26 mouse cellular contexts compared by ENCODE assay signal in genomic region chr10:56425016-56425798, GRCm38 (mm10). TPM values are rescaled to one million over a fixed set of nuclear protein-coding genes. Genes with fewer than 3 reads are reported as not detected.
DNase-seq lines count a peak whose midpoint lies in the region; ATAC-seq and TF ChIP-seq lines count a peak whose summit lies in the region.
"Had no signal": no experiment of that assay in that cellular context is flagged by ENCODE, and none has a peak within 500 bp of the region (broad histone marks: within the 10 kb centered on the region; RNA-seq: fewer than 3 reads in every experiment).

No protein-coding gene starts in this region.

- DNase-seq in midbrain, embryonic 11.5 days (ENCODE audit: low spot score, missing footprints), result peak; percentile 81
- DNase-seq in midbrain, postnatal 0 days (ENCODE audit: low spot score), result no peak
- peak; percentile 15 for DNase-seq in adipocyte (ENCODE audit: low spot score)
- DNase-seq in large intestine, adult 2 months (ENCODE audit: low read depth, low spot score), result peak; percentile 21
- no peak for DNase-seq in thymus, adult 2 months
- DNase-seq in kidney, adult 9 months, result no peak
- no peak for DNase-seq in kidney, adult 2 months
- DNase-seq: adrenal gland, adult 8-10 months; cerebellum, adult 11 months; cerebellum, postnatal 25 days; embryo, embryonic 11 days; gastrocnemius, postnatal 10 days; heart, adult 18-20 months; left cerebral cortex, postnatal 4 days; liver, embryonic 13.5 days; lung, embryonic 14.5 days; spleen, adult 18-20 months had no signal

- H3K9ac ChIP-seq in midbrain, embryonic 11.5 days (ENCODE audit: low read length), result no peak overlapping the region
- no peak overlapping the region for H3K9ac ChIP-seq in midbrain, postnatal 0 days (replicated peaks; ENCODE audit: low read length, poor library complexity, severe bottlenecking)
- H3K9ac ChIP-seq: forebrain, embryonic 12.5 days; heart, embryonic 13.5 days; hindbrain, embryonic 13.5 days; liver, embryonic 13.5 days; lung, embryonic 14.5 days; midbrain, embryonic 13.5 days had no signal

- no peak for ATAC-seq in midbrain, embryonic 11.5 days (ENCODE audit: low FRiP score)
- no peak for ATAC-seq in midbrain, postnatal 0 days (ENCODE audit: low FRiP score)
- ATAC-seq: inflammation-experienced regulatory T-cells, adult 6 months; midbrain, embryonic 13.5 days had no signal

- H3K27me3 ChIP-seq in midbrain, embryonic 11.5 days (ENCODE audit: control insufficient read depth, insufficient read depth, low read length), result no peaks in the 10 kb centered on the region
- H3K27me3 ChIP-seq in midbrain, postnatal 0 days (ENCODE audit: insufficient read depth, low read length), result no peaks in the 10 kb centered on the region
- no peaks in the 10 kb centered on the region for H3K27me3 ChIP-seq in thymus, adult 2 months (ENCODE audit: control insufficient read depth, insufficient read depth, low read length)
- no peaks in the 10 kb centered on the region for H3K27me3 ChIP-seq in kidney, adult 2 months (replicated peaks; ENCODE audit: control insufficient read depth, insufficient read depth, low read length)
- H3K27me3 ChIP-seq: forebrain, embryonic 12.5 days; heart, embryonic 13.5 days; hindbrain, embryonic 13.5 days; liver, embryonic 13.5 days; midbrain, embryonic 13.5 days had no signal

- 81% methylated on average over 15 of the region's 15 CpGs for WGBS in midbrain, embryonic 11.5 days
- WGBS in midbrain, postnatal 0 days, result 84% methylated on average over 15 of the region's 15 CpGs
- WGBS in large intestine, adult 2 months, result 48% methylated on average over 15 of the region's 15 CpGs
- WGBS in thymus, adult 2 months, result 91% methylated on average over 15 of the region's 15 CpGs
- WGBS in kidney, adult 2 months, result 73% methylated on average over 15 of the region's 15 CpGs

- H3K27ac ChIP-seq in midbrain, embryonic 11.5 days (ENCODE audit: low read depth, low read length), result no peak overlapping the region
- no peak overlapping the region for H3K27ac ChIP-seq in midbrain, postnatal 0 days (ENCODE audit: low read depth, low read length)
- H3K27ac ChIP-seq in thymus, adult 2 months (ENCODE audit: control insufficient read depth, insufficient read depth, low read length), result no peak overlapping the region
- no peak overlapping the region for H3K27ac ChIP-seq in kidney, adult 2 months (ENCODE audit: insufficient read depth, low read depth, low read length)
- H3K27ac ChIP-seq: forebrain, embryonic 12.5 days; heart, embryonic 13.5 days; hindbrain, embryonic 13.5 days; kidney, postnatal 0 days; layer of hippocampus, adult 2 months; liver, embryonic 13.5 days; midbrain, embryonic 13.5 days had no signal

- H3K4me1 ChIP-seq in midbrain, embryonic 11.5 days (ENCODE audit: control insufficient read depth, insufficient read depth, low read length), result no peaks in the 10 kb centered on the region
- no peaks in the 10 kb centered on the region for H3K4me1 ChIP-seq in midbrain, postnatal 0 days (ENCODE audit: insufficient read depth, low read length)
- no peaks in the 10 kb centered on the region for H3K4me1 ChIP-seq in thymus, adult 2 months (replicated peaks; ENCODE audit: control insufficient read depth, insufficient read depth, low read length)
- H3K4me1 ChIP-seq in kidney, adult 2 months (ENCODE audit: control insufficient read depth, insufficient read depth, low read length), result no peaks in the 10 kb centered on the region
- H3K4me1 ChIP-seq: forebrain, embryonic 12.5 days; hindbrain, embryonic 13.5 days; liver, embryonic 13.5 days; midbrain, embryonic 13.5 days had no signal

- no peak for TF ChIP-seq CTCF in midbrain, postnatal 0 days (IDR thresholded peaks at IDR 0.05)
- TF ChIP-seq CTCF in thymus, adult 2 months (IDR thresholded peaks at IDR 0.05; ENCODE audit: borderline replicate concordance, control insufficient read depth, extremely low read depth, insufficient read depth, low read length, poor library complexity), result no peak
- TF ChIP-seq CTCF in kidney, adult 2 months (conservative IDR thresholded peaks at IDR 0.05; ENCODE audit: insufficient read depth, insufficient read length, low read depth, low read length), result no peak

- H3K4me3 ChIP-seq in midbrain, embryonic 11.5 days (ENCODE audit: low read depth, low read length), result no peak overlapping the region
- no peak overlapping the region for H3K4me3 ChIP-seq in midbrain, postnatal 0 days (ENCODE audit: low read depth, low read length)
- no peak overlapping the region for H3K4me3 ChIP-seq in thymus, adult 2 months (ENCODE audit: control insufficient read depth, insufficient read depth, low read length)
- H3K4me3 ChIP-seq in kidney, adult 2 months (ENCODE audit: insufficient read depth, low read depth, low read length), result no peak overlapping the region
- H3K4me3 ChIP-seq: forebrain, embryonic 12.5 days; heart, embryonic 13.5 days; hindbrain, embryonic 13.5 days; layer of hippocampus, adult 2 months; liver, embryonic 13.5 days; midbrain, embryonic 13.5 days; myocyte had no signal

- TF ChIP-seq POLR2A in thymus, adult 2 months (IDR thresholded peaks at IDR 0.05; ENCODE audit: control insufficient read depth, extremely low read depth, insufficient read depth, low read length, poor library complexity), result no peak
- no peak for TF ChIP-seq POLR2A in kidney, adult 2 months (IDR thresholded peaks at IDR 0.05; ENCODE audit: low read depth, low read length)

- no peaks in the 10 kb centered on the region for H3K9me3 ChIP-seq in midbrain, embryonic 11.5 days (ENCODE audit: control insufficient read depth, low read length)
- H3K9me3 ChIP-seq in midbrain, postnatal 0 days (ENCODE audit: low read length), result no peaks in the 10 kb centered on the region
- H3K9me3 ChIP-seq: forebrain, embryonic 12.5 days; heart, embryonic 13.5 days; hindbrain, embryonic 13.5 days; liver, embryonic 13.5 days; midbrain, embryonic 13.5 days had no signal

- H3K4me2 ChIP-seq in midbrain, embryonic 11.5 days, result no peak overlapping the region
- no peak overlapping the region for H3K4me2 ChIP-seq in midbrain, postnatal 0 days (ENCODE audit: low read depth, low read length, poor library complexity, severe bottlenecking)
- H3K4me2 ChIP-seq: forebrain, embryonic 12.5 days; heart, embryonic 13.5 days; hindbrain, embryonic 13.5 days; liver, embryonic 13.5 days; lung, embryonic 14.5 days; midbrain, embryonic 13.5 days had no signal

- no peaks in the 10 kb centered on the region for H3K36me3 ChIP-seq in midbrain, embryonic 11.5 days (ENCODE audit: control insufficient read depth, insufficient read depth, low read length)
- H3K36me3 ChIP-seq in midbrain, postnatal 0 days (ENCODE audit: insufficient read depth, low read length), result no peaks in the 10 kb centered on the region
- H3K36me3 ChIP-seq in thymus, adult 2 months (ENCODE audit: control insufficient read depth, insufficient read depth, low read length), result no peaks in the 10 kb centered on the region
- no peaks in the 10 kb centered on the region for H3K36me3 ChIP-seq in kidney, adult 2 months (ENCODE audit: control insufficient read depth, insufficient read depth, low read length)
- H3K36me3 ChIP-seq: forebrain, embryonic 12.5 days; heart, embryonic 13.5 days; hindbrain, embryonic 13.5 days; liver, embryonic 13.5 days; midbrain, embryonic 13.5 days had no signal

RNA-seq across cellular contexts. Expression of gene Gja1, which starts 48.1 kb away (rescaled TPM):
- polyA plus RNA-seq in midbrain, embryonic 11.5 days (2014; fragmentation: Nextera tagmentation; extraction: Ambion mirVana), result 130 and 147 TPM in 2 replicates
- total RNA-seq in midbrain, postnatal 0 days (2014; rRNA removed), result 66.4 and 71.0 TPM in 2 replicates
- polyA plus RNA-seq in midbrain, postnatal 0 days (2015; fragmentation: Nextera tagmentation; extraction: Ambion mirVana), result 146 and 157 TPM in 2 replicates
- 9.3 and 11.6 TPM in 2 replicates for polyA plus RNA-seq in large intestine, adult 2 months (2012; rRNA removed)
- polyA plus RNA-seq in thymus, adult 2 months (2012; rRNA removed), result 4.6 and 7.3 TPM in 2 replicates
- polyA plus RNA-seq in kidney, adult 2 months (2012; rRNA removed), result 3.3 and 5.6 TPM in 2 replicates
- total RNA-seq: MEL had no signal

Comparison
In these comparisons a context has a peak if more than half of its experiments do, and no peak if none do; other contexts are left out.
1. DNase-seq: peak in midbrain, embryonic 11.5 days (single experiment), adipocyte (single experiment) and large intestine, adult 2 months (single experiment); none in midbrain, postnatal 0 days (single experiment), thymus, adult 2 months (single experiment), kidney, adult 9 months (single experiment) and kidney, adult 2 months (single experiment).
2. RNA of gene Gja1, which starts 48.1 kb away (polyA plus RNA-seq): 146 to 157 TPM in midbrain, postnatal 0 days and 130 to 147 TPM in midbrain, embryonic 11.5 days; 9.3 to 11.6 TPM in large intestine, adult 2 months, 4.6 to 7.3 TPM in thymus, adult 2 months and 3.3 to 5.6 TPM in kidney, adult 2 months; every median in the first group is over 10 times any median in the second.